Mouse (Mus musculus) spleen, adult 12 weeks (tissue): ENCODE data around the gene Atp2b4.

Source experiments
- DNase-seq: peaks from one replicate; pipeline ENCODE4 v3.0.0; 2022; ENCODE audit warnings: low spot score

The Atp2b4 gene

GRCm38 (mm10) chr1:133800948-133801393 is at the start of gene Atp2b4:
TSS of gene Atp2b4 (minus strand) at chr1:133801041.
- peak; percentile 97 for DNase-seq

- DNase-seq: no peak
Observed at GRCm38 (mm10) chr1:133844734-133845133, 43.9 kb upstream of the Atp2b4 start.

- no peak for DNase-seq
Observed at GRCm38 (mm10) chr1:133843900-133844299, 43.1 kb upstream of the Atp2b4 start.

GRCm38 (mm10) chr1:133843370-133843769 is 42.5 kb upstream of the Atp2b4 start:
- DNase-seq: no peak

GRCm38 (mm10) chr1:133842074-133842725 is 41.4 kb upstream of the Atp2b4 start:
- no peak for DNase-seq

GRCm38 (mm10) chr1:133841171-133841926 is 40.5 kb upstream of the Atp2b4 start:
- no peak for DNase-seq

GRCm38 (mm10) chr1:133840530-133840929 is 39.7 kb upstream of the Atp2b4 start:
- no peak for DNase-seq

DNA sequence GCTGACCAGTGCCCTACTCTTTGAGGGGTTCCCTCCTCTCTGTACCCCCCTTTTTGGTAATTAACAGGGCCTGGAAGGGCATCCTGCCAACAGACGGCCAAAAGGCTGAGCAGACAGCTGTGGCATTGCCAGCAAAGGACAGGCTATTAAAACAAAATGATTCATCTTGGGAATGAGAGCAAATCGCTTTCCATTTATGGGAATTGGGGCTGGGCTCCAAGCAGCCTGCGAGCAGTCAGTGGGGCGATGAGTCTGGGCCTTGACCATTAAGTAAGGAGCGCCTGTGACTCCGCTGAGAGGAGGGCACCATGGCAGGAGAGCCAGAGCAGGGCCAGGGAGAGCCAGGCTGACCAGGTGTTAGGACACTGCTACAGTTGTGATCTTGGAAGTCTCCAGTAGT is 33.5 kb upstream of the Atp2b4 start:
- DNase-seq: no peak

DNA sequence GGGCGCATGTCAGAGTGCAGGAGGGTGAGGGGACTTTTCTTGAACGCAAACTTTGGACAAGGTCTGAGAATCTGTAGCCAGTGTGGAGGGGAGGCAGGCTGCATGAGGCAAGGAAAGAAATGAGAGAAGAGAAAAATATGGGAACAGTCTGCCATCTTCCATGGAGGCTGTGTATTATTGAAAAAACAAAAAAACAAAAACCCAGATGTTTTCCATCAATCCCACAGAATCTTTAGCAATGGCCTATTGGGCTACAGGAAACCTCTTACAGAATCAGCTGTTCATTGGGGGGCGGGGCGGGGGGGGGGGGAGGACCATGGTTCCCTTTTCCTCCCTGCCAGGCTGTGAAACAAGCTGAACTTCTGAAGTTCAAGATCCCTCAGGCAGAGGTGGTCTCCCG is 31.9 kb upstream of the Atp2b4 start:
- DNase-seq: no peak

DNA sequence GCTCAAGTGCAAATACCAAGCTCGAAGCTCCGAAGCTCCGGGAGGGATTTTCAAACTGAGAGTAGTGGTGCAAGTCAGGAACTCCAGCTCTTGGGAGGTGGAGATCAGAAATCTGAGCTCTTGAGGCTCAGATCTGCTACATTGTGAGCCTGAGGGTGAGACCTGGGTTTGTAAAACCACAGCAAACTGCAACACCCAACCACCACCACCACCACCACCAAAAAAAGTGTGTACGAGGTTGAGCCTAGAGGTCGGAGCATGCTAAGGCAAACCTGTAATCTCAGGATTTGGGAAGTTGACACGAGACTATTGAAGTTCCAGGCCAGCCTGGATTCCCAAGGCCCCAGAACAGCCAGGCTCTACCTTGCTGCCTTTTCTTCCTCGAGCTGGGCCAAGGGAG is 25.4 kb upstream of the Atp2b4 start:
- DNase-seq: no peak

DNA sequence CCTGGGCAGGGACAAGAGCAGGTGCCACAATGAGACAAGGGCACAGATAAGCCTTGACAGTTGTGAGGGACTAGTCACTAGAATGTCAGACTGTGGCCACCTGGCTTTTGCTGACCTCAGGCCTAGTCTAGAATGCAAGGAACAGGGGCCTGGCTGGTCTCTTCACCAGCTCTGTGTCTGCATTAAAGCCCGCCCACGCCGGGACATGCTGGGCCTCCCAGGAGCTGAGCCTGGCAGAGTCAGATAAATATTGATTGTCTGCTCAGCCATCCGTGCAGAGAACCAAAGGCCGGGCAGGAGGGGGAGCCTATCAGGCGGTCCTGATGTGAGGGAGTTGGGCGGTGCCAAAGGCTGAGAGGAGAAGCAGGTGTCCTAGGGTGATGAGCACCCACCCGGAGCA is 24.7 kb upstream of the Atp2b4 start:
- peak; percentile 80 for DNase-seq

- no peak for DNase-seq
Observed at GRCm38 (mm10) chr1:133825140-133825539, 24.3 kb upstream of the Atp2b4 start.

GRCm38 (mm10) chr1:133821144-133821543 is 20.3 kb upstream of the Atp2b4 start:
- DNase-seq: no peak

DNA sequence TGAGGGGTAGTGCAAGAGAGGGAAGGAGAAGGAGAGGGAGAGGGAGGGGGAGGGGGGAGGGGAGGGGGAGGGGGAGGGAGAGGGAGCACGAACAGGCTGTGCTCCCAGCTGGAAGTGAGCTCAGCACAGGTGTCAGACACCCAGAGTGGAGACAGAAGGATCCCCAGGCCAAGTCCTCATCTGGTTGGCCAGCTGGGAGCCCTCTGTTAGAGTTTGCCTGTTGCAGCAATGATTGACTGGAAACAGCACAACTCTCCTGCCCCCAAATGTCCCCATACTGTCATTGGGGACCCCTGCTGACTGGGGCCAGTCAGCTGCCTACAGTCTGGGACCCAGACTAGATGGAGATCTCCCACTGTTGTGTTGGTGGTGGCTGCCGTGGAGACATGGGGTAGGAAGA is 19.3 kb upstream of the Atp2b4 start:
- DNase-seq: no peak

DNA sequence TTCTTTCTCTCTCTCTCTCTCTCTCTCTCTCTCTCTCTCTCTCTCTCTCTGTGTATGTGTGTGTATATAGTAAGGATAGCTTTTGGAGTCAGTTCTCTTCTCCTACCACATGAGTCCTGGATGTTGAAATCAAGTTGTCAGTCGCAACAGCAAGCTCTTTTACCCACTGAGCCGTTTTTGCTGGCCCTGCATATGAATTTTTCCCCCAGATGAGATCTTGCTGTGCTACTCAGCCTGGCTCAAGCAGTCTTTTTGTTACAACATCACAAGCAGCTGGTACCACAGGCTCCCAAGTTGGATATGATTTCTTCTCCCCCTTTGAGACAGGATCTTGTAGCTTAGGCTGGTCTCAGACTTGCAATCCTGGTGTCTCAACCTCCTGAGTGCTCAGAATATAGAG is 17.7 kb upstream of the Atp2b4 start:
- no peak for DNase-seq

DNA sequence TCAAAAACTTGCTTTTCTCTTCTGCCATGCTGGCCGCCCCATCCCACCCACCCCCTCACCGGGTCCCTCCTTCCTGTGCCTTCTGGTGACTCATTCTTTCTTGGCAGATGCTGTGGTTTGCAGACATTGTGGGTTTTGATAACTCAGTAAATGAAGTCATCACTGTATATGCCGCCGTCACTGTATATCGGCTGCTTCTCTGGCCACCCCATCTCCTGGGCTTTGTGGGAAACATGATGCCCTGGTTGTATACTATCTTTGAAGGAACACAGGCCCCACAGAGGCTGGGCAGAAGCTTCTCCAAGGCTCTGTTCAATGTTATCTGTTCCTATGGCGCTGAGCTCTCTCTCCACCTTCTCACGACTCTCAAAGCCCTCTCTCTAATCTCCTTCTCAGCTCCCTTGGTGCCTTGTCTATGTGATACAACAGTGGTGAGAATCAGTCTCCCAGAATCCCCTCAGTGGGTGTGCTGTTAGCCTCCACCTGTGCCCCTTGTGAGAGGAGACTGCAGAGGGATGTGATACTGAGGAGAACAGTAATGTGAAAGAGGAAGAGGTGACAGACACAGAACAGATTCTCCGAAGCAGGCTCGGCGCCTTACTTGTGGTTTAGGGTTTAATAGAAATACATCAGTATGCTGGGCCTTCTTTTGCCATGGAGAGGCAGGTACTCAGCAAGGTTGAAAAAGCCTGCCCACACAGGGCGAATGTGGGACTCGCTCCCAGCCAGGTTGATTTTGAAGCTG is 15.1 kb upstream of the Atp2b4 start:
- DNase-seq: no peak

- no peak for DNase-seq
Observed at GRCm38 (mm10) chr1:133809376-133809775, 8.5 kb upstream of the Atp2b4 start.

DNA sequence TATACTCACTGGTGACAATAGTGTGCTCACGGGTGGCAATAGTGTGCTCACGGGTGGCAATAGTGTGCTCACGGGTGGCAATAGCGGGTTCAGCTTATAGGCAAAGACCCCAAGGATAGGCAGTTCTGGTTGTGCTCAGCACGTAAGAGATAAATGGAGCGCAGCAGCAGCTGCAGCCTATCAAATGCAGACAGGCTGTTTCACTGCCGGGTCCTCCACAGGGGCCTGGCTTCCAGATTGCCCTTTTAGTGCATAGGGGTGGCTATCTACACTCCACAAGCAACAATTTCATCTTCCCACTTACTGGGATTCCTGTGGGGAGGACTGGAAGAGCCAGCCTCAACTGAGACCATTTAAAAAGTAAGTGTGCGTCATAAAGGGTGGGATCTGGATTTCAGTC is 7.2 kb upstream of the Atp2b4 start:
- no peak for DNase-seq

GRCm38 (mm10) chr1:133801743-133802142 is 902 bp upstream of the Atp2b4 start:
- DNase-seq: no peak

DNA sequence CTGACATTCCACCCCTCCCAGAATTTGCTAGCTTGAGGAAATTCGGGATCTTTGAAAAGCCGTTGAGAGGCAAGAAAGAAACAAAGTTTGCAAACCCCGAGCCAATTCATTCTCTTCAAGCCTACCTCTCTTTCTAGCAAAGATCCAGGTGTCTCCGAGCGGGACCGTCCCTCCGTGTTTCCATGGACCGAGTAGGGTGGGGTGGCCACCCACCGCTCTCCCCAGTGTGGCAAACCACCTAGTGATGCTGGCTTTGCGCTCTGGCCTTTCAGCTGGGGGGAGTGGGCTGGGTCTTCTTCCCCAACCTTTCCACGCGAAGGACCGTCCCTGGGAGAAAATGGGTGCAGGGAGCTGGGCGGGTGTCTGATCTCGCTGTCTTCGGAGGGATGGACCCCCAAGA is 329 bp downstream of the Atp2b4 start:
- no peak for DNase-seq

DNA sequence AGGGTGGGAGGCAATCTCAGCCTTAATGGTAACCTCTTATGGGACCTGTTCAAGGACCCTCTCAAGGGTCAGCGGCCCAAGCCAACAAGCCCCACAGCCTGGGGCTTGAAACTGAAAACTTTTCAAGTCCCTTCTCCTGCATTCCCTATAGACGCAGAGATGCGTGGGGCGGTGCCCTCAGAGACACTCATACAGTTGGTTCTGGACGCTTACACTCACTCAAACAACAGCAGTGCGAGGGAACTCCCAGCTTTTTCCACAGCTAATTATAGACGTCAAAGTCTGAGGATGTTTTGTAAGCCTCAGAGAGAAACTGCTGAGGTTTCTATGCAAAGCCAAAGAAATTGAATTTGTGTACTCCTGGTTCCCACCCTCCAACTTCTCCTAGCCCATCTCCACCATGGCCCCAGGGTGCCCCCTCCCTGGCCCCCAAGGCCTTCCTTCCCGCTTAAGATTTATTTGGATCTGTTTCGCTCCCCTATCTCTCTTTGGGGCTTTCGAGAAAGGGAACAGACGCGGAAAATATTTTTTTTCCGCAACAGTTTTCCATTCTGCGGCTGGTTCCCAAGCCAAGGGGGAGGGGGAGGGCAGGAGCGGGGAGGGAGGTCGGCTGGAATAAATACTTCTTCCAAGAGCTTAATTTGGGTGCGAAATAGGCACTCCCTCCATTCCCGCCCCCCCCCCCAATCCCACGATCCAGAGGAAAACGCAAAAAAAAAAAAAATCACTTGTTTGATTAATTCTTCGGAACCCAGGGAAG is 975 bp downstream of the Atp2b4 start:
- DNase-seq: peak; percentile 45

DNA sequence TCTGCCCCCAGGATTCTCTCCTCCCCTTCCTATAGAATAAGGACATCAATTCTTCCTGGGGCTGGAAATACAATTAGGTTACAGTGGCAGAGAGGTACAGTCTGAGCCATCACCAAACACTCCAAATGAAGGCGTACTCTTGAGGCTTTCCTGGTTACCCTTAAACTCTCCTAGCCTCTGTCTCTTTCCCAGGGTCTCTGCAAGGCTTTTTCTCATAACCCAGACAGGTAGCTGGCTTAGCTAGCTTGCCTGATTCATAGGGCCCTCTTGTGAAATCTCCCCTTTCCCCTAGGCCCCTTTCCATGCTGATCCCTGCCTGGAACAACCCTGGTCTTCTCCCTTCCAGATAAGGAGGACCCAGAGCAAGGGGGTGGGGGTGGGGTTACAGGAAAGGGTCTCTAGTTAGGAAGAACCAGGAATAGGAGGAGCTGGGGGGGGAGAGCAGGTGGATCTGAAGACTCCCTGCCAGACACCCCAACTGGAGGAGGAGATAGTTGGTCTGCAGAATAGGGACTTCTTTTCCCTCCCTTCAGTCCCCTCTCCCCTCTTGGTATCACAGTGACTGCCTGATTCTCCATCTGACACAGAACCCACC is 1.9 kb downstream of the Atp2b4 start:
- no peak for DNase-seq
